Mouse (Mus musculus) myocyte (in vitro differentiated cells): ENCODE measurements around the gene Fez2.

Source experiments
- CEBPB ChIP-seq: IDR thresholded peaks from 2 replicates; pipeline ENCODE4 v1.6.1; 2011; ENCODE audit warnings: mild to moderate bottlenecking, moderate library complexity; ENCODE audit not compliant: poor library complexity, insufficient read depth, severe bottlenecking
- E2F4 ChIP-seq: IDR thresholded peaks from one replicate; pipeline ENCODE4 v1.6.1; 2011; ENCODE audit warnings: mild to moderate bottlenecking, control low read depth, moderate library complexity; ENCODE audit not compliant: insufficient read depth
- MAX ChIP-seq: IDR thresholded peaks from one replicate; pipeline ENCODE4 v1.6.1; 2011; ENCODE audit warnings: low read depth, mild to moderate bottlenecking, control low read depth
- MYOD1 ChIP-seq, 3 experiments: IDR thresholded peaks; one replicate each; pipeline ENCODE4 v1.6.1; 2011; ENCODE audit warnings: control low read depth in 2 of 3, low read depth in 2 of 3, mild to moderate bottlenecking in 2 of 3, moderate library complexity in 1 of 3; ENCODE audit not compliant: insufficient read length in 2 of 3, control insufficient read depth in 1 of 3
- MYOG ChIP-seq, 3 experiments: IDR thresholded peaks; one replicate each; pipeline ENCODE4 v1.6.1; 2011; ENCODE audit warnings: control low read depth in 2 of 3, low read depth in 2 of 3, mild to moderate bottlenecking in 2 of 3; ENCODE audit not compliant: insufficient read length in 2 of 3, control insufficient read depth in 1 of 3, insufficient read depth in 1 of 3
- POLR2A ChIP-seq: IDR thresholded peaks from one replicate; pipeline ENCODE4 v1.6.1; 2011; ENCODE audit warnings: low read depth, mild to moderate bottlenecking, control low read depth, moderate library complexity; ENCODE audit not compliant: insufficient read length
- TCF3 ChIP-seq: IDR thresholded peaks from one replicate; pipeline ENCODE4 v1.6.1; 2011; ENCODE audit warnings: low read depth, control low read depth; ENCODE audit not compliant: insufficient read length
- USF1 ChIP-seq: IDR thresholded peaks from one replicate; pipeline ENCODE4 v1.6.1; 2011; ENCODE audit warnings: low read depth, mild to moderate bottlenecking, control low read depth, moderate library complexity

GRCm38 (mm10) chr17:78370445-78370844 lies 47.5 kb downstream of the Fez2 start:
- TF ChIP-seq POLR2A (no peak), CEBPB (no peak), MYOD1 (IDR thresholded peaks at IDR 0.05; ENCODE audit: control insufficient read depth in 1 of 3, insufficient read length in 2 of 3, low read depth in 2 of 3) (no peak), MAX (no peak), E2F4 (no peak), USF1 (no peak), MYOG (IDR thresholded peaks at IDR 0.05; ENCODE audit: control insufficient read depth in 1 of 3, insufficient read depth in 1 of 3, insufficient read length in 2 of 3, low read depth in 2 of 3) (no peak), TCF3 (no peak)
